Mouse (Mus musculus): ENCODE measurements around the gene Sfxn3.

The Sfxn3 gene

DNA sequence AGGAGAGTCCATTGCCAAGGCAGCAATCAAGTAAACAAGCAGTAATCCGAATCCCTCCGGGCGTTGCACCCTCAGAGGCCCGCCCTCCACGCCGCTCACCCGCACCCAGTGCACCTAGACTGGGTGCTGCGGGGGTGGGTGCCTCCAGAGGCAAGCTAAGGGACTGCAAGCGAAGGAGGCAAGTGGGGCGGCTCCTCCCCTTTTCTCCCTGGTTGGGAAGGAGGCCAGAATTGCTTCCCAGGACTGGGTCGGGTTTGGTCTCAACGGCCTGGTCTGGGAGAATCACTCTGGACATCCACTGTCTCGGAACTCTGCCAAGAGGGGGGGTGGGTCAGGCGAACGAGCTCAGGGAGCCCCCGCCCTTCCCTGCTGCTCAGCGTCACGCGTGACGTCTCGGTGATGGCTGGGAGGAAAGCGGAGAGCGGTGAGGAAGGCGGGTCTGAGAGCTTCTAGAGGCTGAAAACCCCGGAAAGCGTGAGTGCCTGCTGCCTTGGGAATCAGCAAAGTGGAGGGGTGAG lies at the start of gene Sfxn3:
Gene Sfxn3, plus strand, starts transcription at position 87 of the 518 bp plus-strand sequence.
- peak; percentile 93 for DNase-seq (ENCODE audit: low spot score)

DNA sequence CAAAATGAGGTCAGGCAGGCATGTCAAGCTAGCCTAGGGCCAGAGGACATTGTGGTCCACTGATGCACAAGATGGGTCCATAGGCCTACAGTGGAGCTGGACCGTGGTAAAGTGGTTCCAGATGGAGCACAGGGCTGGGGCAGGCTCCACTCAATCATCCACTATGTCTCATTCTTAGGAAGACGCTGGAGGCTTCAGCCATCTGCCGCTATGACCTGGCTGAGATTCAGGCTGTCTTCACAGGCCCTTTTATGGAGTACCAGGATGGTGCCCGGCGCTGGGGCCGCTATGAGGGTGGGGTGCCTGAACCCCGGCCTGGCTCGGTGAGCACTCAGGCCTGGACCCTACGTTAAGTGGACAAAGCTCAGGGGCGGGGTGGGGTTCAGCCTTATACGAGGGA lies 49.5 kb upstream of the Sfxn3 start:
- DNase-seq (ENCODE audit: low spot score) = no peak

DNA sequence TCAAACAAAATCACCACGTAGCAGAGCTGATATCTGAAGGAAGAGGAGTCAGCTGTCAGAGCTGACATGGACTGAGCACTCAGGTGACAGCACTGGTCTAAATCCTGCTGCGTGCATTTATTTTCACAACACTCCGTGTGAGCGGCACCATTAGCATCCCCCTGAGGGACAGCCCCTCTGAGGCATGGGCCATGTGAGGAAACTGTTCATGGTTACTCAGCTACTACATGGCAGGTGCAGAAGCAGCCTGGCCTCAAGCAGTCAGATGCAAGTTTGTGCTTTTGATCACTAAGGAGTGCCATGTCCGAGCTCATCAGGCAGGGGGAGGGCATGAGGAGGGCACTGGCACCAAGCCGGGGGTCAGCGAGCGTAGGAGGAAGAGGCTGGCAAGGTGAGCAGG lies 47.7 kb upstream of the Sfxn3 start:
- DNase-seq (ENCODE audit: low spot score) = no peak

DNA sequence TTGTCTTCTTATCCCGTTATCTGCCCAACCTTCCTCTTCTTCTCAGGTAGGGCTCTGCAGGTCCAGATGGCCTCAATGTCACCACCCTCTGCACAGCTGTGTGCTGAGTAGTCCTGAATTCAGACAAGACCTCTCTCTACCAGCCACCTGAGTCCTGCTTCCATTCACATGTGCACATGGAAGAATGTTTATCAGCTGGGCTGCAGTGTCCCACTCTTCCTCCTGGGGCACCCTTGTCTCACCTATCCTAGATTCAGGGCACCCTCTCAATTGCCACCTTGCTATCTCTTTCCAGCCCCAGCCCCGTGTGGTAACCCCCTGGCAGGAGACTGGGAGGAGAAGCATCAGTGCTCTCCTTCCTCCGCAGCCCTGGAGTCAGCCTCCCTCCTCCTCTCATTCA lies 45.0 kb upstream of the Sfxn3 start:
- DNase-seq (ENCODE audit: low spot score) = no peak

DNA sequence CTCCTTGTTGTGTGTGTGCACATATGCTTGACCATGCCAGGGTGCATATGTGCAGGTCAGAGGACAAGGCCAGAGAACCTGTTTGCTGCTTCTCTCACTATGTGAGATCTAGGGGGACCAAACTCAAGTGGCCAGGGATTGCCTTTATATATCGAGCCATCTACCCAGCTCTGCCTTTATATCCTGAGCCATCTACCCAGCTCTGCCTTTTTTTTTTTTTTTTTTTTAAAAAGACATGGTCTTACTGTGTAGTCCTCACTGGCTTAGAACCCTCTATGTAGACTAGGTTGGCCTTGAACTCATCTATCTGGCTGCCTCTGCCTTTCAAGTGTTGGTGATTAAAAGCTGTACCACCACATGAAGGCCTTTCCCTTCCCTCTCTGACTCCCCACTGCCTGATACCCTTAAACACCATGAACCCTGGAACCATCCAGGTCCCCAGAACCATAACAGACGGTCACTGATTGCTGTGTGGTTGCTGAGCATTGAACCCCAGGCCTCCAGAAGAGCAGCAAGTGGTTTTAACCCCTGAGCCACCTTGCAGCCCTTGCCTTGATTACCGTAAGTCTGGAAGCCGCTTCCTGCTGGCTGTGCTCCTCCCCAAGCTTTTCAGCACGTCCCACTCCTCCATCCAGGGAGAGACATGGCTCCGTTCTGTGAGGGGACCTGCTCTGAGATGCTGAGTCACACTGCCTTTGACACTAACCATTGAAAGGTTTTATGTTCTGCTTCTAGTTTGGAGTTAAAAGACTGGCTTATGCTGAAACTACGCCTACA lies 43.4 kb upstream of the Sfxn3 start:
- DNase-seq (ENCODE audit: low spot score) = no peak

DNA sequence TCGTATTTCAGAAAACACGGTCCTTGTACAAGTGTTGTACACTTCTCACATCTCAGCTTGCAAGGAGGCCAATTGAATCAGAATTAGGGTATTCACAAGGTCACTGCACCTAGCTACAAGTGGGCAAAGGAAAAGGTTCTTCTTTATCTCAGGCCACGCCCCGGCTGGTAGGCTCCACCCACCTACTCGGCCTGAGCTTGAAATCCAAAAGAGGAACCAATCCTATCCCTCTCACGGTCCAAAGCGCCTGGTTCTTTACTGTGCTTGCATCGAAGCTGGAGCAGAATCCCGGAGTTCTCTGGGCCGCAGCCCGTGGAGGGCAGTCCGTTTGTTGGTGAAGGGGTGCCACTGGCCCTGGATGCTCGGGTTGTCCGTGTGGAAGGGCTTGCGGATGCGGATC lies 41.9 kb upstream of the Sfxn3 start, which contains the start of gene Twnk:
Gene Twnk, plus strand, starts transcription at position 220 of the 400 bp plus-strand sequence.
- peak; percentile 59 for DNase-seq (ENCODE audit: low spot score)

DNA sequence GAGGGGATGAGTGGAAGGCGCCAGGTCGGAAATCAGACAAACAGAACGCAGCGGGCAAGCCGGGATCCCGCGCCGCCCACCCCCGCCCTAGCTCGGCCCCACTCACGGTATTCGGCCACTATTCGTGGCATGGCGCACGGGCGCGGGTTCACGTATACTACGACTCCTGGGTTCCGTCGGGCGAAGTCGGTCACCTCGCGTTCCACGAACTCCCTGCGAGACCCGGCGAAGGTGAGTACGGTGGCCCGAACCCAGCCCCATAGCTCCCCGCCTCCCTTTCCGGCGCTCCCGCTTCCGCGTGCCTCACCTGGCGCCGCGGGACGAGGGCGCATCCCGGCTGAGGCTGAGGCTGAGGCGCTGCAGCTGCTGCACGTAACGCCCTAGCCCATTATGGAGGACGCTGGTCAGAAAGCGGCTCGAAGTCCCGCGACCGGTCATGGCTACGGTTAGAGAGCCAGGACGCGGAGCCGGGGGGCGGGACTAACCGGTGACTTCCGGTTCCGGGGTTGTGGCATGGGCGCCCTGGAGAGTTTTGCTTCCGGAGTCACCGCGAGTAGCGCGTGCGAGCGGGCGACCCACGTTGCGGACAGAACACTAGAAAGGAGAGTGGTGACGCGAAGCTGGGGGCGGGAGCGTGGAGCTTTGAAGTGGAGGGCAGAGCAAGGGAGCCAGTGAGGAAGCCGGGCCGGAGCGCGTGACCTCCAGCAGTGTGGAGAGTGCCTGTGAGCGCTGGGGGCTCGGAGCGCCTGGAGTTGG lies 41.2 kb upstream of the Sfxn3 start, which contains the start of gene Mrpl43:
Gene Mrpl43, minus strand, starts transcription at position 486 of the 756 bp plus-strand sequence.
- peak; percentile 97 for DNase-seq (ENCODE audit: low spot score)

DNA sequence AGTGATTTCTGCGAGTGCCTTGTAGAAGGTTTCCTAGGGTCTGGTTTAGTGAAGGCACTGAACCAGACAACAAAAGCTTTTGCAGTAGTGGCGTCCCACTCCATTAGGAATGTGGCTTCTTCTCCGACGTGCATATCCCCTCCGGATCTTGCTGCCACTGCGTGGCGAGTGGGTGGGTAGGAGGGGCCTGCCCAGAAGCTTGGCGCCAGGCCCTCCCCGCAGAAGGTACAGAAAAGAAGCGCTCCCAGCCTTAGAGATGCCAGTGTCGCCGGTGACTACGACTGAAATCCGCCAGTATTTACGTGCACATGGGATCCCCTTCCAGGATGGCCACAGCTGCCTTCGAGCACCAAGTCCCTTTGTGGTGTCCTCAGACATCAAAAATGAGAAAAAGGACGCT lies 40.3 kb upstream of the Sfxn3 start:
- no peak for DNase-seq (ENCODE audit: low spot score)

DNA sequence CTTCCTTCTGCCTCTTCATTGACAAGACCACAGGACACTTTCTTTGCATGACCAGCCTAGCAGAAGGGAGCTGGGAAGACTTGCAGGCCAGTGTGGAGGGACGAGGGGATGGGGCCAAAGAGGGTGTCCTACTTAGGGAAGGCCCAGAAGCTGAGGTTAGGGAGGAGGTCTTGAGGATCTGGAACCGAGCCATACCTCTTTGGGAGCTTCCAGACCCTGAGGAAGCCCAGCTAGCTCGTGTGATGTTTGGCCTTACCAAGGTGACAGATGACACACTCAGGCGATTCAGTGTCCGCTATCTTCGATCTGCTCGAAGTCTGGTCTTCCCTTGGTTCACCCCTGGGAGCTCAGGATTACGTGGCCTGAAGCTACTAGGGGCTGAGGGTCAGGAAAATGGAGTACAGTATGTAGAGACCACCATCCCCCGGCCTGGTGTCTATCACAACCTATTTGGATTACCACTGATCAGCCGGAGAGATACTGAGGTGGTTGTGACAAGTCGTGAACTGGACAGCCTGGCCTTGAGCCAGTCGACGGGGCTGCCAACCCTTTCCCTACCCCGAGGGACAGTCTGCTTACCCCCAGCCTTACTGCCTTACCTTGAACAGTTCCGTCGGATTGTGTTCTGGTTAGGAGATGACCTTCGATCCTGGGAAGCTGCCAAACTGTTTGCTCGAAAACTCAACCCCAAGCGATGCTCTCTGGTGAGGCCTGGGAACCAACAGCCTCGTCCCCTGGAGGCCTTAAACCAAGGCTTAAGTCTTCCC lies 39.7 kb upstream of the Sfxn3 start:
- DNase-seq (ENCODE audit: low spot score) = no peak

DNA sequence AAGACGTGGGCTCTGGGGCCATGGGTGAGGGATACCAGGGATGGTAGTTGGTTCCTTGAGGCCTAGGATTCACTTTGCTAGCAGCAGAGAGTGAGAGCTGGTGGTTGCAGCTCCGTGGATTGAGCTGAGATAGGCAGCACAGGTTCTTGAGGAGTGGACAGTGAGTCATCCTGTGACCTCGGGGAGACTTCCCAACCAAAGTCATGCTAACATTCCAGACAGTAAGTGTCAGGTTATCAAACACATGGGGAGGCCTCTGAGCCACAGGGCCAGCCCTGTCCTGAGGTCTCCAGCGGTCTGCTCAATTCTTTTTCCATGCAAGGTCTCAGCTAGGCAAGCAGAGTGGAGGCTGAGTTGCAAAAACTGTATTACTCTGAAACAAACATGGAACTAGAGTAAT lies 36.7 kb upstream of the Sfxn3 start:
- DNase-seq (ENCODE audit: low spot score) = no peak

DNA sequence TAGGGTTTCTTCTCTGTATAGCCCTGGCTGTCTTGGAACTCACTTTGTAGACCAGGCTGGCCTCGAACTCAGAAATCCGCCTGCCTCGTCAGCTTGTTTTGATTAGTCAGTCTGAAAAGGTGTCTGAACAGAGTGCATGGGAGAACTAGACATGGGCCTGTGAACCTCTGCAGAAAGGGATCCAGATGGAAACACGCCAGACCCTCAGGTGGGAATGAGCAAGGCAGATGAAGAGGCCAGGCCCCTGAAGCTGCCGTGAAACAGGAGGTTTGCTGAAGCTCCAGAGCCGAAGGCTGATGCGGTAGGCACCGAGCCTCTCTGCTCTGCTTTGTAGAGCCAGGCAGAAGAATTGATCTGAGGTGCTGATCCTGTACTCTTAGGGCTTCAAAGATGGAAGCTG lies 35.1 kb upstream of the Sfxn3 start:
- DNase-seq (ENCODE audit: low spot score) = no peak

DNA sequence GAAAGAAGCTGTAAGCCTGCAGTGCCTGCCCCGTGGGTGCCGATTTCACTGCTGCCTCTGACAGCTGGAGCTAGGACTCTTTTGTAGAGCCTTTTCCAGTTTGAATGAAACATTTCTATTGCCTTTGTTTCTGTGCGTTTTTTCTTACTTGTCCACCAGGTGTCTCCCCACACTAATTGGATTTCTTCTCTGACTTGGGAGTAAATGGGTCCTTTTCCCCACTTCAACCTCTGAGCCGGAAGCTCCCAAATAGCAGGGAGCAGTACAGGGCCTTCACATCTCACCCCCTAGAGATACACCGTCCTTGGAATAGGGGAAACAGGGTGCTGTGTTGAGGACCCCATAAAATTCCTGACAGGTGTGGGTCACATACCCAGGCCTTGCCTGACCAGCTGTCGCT lies 34.7 kb upstream of the Sfxn3 start:
- no peak for DNase-seq (ENCODE audit: low spot score)

DNA sequence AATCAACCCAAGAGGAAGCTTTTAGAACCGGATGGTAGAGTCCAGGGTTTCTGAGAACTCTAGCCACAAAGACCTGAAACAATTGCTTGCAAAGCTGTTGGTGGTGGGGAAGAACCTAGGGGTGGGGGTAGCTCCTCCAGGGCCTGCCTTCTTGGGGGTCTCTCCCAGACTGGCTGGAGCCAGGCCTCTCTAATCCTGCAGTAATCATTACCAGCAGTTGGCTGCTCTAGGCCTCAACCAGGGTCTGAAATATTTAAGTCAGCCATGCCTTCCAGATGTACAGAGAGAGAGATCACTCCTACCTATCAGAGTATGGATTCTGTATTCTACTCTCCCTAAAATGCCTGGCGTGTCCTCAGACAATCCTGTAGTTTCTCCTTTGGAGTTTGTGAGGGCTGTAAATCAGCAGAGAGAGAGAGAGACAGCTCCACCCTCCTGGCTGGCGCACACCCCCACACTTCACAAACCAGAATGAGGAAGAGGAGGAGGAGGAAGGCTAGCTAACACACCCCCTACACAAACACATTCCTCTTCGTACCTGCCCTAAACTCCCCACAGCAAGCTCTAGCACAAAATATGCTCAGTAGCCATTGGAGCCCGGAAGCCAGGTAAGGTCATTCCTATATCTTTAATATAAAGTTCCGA lies 33.6 kb upstream of the Sfxn3 start:
- no peak for DNase-seq (ENCODE audit: low spot score)

DNA sequence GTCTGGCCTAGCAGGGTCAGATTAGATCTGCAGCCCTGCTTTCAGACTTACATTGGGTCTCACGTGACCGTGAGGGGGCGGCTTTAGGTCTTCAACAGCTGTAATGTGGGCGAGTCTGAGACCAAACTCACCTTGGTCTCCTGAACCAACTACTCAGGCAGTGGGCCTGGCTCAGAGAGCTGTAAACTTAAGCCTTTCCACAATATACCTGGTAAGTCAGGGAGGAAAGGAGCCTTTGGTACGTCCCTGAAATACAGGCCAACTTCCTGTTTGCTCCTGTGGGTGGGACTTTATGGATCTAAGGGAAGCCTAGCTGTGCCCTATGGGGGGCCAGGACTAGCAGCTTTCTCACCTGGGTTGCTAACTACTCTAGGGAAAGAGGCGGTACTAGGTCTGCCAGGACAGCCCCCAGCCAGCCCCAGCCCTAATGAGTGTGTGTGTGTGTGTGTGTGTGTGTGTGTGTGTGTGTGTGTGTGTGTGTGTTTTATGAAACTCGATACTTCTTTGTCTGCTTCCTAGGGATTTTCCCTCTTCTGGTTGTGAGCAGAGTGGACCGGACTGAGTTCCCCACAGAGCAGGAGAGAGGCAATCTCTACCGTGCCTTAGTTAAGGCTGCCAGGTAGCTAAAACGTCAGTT lies 32.9 kb upstream of the Sfxn3 start, which contains the start of gene Lzts2:
Gene Lzts2, plus strand, starts transcription at position 80 of the 637 bp plus-strand sequence.
- no peak for DNase-seq (ENCODE audit: low spot score)

DNA sequence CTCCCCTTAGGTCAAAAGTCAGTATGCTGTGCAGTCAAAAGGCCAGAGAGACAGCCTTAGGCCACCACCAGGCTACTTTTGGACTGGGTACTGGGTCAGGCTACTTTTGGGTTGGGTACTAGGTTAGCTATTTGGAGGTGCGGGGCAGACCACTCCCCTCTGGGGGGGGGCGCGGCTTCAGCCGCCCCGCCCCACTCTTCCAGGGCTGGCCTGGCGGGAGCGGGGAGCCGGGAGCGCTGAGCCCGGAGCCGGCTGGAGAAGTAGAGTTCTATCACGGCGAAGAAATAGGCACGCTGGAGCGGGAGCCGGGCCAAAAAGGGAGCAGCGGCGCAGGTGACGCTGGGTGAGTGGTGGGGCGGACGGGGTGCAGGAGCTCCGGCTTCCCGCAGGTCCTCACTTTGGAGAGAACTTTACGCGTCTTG lies 32.3 kb upstream of the Sfxn3 start:
- no peak for DNase-seq (ENCODE audit: low spot score)

DNA sequence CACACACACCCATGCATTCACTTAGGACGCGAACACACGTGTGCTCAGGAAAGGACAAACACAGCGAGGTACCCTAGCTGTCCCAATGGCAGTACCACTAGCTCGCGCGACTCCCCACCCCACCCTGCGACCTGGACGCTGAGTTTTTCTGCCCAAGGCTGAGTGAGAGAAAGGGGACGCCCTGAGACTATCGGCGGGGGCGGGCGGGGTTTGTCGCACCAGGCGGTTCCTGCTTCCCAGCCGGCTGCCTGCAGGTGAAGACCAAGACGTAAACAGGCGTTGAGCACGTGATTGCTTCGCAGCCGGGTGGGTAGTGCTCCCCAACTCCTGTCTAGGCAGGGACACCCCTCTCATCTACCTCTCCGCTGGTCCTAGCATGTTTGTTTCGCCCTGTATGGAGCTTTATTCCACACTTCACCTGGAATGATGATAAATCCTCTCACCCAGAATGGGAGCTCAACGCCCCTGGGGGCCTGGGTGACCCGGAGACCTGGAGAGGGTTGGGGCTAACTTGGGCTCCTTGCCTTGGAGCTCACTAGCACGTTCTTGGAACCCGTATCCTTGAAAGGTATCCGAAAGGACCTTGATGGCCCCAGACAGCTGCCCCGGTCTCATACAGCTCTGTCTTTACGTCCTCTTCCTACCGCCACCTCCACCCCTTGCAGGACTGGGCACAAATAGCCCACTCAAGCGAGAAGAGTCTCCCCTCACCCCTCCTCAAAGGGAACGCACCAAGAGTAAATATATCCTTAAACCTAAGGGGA lies 31.6 kb upstream of the Sfxn3 start:
- no peak for DNase-seq (ENCODE audit: low spot score)

DNA sequence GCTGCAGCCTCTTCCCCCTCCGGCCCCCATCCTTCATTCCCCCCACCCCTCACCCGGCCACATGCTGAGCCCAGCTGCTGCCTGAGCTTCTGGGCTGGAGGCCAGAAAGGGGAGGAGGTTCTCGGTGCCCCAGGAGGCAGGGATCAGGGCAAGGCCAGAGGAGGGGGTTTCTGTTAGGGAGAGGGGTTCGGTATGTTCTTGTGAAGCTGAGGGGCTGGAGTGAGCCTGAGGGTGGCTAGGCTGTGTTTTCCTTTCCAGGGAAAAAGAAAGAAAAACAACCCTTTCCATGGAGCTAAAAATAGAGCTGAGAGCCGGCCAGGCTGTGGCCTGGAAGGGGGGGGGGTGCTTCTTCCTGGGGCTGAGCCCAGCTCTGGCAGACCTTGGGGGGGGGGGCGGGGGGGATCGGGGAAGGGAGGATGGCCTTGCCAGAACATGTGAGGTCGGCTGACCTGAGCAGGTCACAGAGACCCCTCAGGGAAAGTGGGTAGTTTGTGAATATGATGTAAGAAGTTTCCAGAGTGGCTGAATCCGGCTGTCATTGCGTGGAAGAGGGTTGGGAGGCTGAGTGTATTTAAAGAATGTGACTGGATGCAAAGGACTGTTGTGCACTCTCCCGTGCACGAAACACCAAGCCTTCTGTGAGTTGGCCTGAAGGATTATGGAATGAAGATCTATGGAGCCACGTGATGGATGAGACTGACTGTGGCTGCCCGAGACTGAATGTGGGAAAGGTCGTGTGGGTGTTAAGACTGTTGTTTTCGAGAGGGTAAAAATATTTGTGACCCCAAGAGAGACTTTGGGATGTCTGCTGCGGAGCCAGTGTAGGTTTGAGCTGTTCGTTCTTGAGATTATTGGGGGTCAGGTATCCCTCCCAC lies 30.7 kb upstream of the Sfxn3 start:
- peak; percentile 74 for DNase-seq (ENCODE audit: low spot score)

DNA sequence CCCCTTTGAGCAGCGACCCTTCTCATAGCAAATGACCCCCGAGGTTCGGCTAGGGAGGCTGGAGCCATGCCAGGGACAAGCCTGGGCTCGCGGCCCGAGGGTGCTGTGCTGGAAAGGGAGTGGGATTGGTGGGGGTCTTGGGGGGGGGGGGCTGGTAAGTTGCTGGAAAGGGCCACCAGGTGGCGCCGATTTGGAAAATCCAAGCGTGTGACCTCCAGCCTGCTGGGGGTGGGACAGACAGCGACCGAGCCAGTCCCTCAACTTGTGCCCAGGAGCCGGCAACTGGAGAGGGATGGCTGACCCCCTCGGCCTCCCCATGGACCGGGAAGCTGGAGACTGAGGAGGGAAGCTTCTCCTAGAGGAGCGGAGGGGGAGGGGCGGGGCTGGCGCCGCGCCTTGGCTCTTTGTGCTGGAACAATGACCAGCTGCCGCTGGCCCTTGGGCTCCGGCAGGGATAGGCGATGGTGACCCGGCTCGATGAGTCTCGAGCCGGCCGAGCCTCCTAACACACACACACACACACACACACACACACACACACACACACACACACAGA lies 30.0 kb upstream of the Sfxn3 start:
- DNase-seq (ENCODE audit: low spot score) = peak; percentile 78

DNA sequence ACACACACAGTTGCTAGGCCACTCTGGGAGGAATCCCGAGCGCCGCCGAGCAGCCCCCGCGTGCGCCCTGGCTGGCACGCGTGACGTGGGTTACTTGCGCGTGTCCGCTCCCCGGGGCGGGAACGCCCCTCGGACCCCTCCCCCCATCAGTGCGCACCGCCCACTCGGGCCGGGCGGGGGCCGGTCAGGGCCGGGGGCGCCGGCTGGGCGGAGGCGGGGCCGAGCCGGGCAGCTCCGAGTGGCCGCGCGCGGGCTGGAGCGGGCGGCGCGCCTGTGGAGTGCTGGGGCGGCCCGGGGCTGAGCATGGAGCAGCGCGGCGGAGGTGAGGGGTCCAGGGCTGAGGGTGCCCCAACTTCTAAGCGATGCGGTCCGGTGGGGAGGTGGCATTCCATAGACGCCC lies 29.4 kb upstream of the Sfxn3 start:
- peak; percentile 85 for DNase-seq (ENCODE audit: low spot score)

Data from layer of hippocampus, adult 11-12 months (tissue).